Mouse (Mus musculus) lung, embryonic 14.5 days (tissue): ENCODE measurements around the gene Mertk. TPM values are rescaled to one million over a fixed set of nuclear protein-coding genes. Genes with fewer than 3 reads are reported as not detected.

ENCODE experiments used
- ATAC-seq: fragments of 200-750 bp; cut with Nextera tagmentation; 2 replicates; pipeline ENCODE4 v1.8.0; 2017; ENCODE audit warnings: mild to moderate bottlenecking, moderate TSS enrichment, moderate library complexity; ENCODE audit not compliant: insufficient read depth
- DNase-seq: peaks from one replicate; pipeline ENCODE4 v3.0.0-alpha.2; 2015
- H3K27ac ChIP-seq: fragments of 300-500 bp; sonication (generic); 2 replicates; pipeline ENCODE4 v1.5.1; 2014; ENCODE audit warnings: low read depth, mild to moderate bottlenecking, moderate library complexity
- H3K27me3 ChIP-seq: fragments of 300-500 bp; sonication (generic); 2 replicates; pipeline ENCODE4 v1.6.1; 2014; ENCODE audit warnings: low read length, control low read depth; ENCODE audit not compliant: insufficient read depth
- H3K36me3 ChIP-seq: fragments of 300-500 bp; sonication (generic); 2 replicates; pipeline ENCODE4 v1.6.1; 2014; ENCODE audit warnings: control low read depth; ENCODE audit not compliant: insufficient read depth
- H3K4me1 ChIP-seq: fragments of 300-500 bp; sonication (generic); 2 replicates; pipeline ENCODE4 v1.6.1; 2014; ENCODE audit warnings: antibody characterized with exemption, control low read depth; ENCODE audit not compliant: insufficient read depth
- H3K4me2 ChIP-seq: fragments of 300-500 bp; sonication (generic); 2 replicates; pipeline ENCODE4 v1.6.1; 2014; ENCODE audit warnings: mild to moderate bottlenecking
- H3K4me3 ChIP-seq: fragments of 300-500 bp; sonication (generic); 2 replicates; pipeline ENCODE4 v1.5.1; 2014; ENCODE audit warnings: low read depth, low read length
- H3K9ac ChIP-seq: fragments of 300-500 bp; sonication (generic); 2 replicates; pipeline ENCODE4 v1.6.1; 2014
- H3K9me3 ChIP-seq: fragments of 300-500 bp; sonication (generic); 2 replicates; pipeline ENCODE4 v1.6.1; 2016; ENCODE audit warnings: low read depth, low read length, control low read depth
- CTCF ChIP-seq: IDR thresholded peaks from 2 replicates; pipeline ENCODE4 v1.5.1; 2016; ENCODE audit warnings: antibody characterized with exemption, low read depth
- WGBS: fragments of 180-500 bp; shearing (Covaris S2); extraction: QIAGEN DNeasy Blood & Tissue Kit; methylation state at CpG from one replicate; pipeline ENCODE4 v1.1.7; 2014; 5-methylcytosine and 5-hydroxymethylcytosine counted together
- polyA plus RNA-seq: library from polyadenylated mRNA; unstranded; fragments of >200 nt; fragmentation: Nextera tagmentation; extraction: Ambion mirVana; gene quantifications from 2 replicates; pipeline ENCODE4 v1.2.1, GENCODE M21; 2014

Gene Mertk
- polyA plus RNA-seq, 1 experiment from 2014 or later: 4.5 TPM

GRCm38 (mm10) chr2:128786341-128786740, 87.6 kb downstream of the Mertk start:
- H3K4me1 ChIP-seq: no peaks in the 10 kb centered on the region
- WGBS: 74% methylated on average over 5 of the region's 5 CpGs
- DNase-seq (no peak), ATAC-seq (no peak)
- H3K4me2 ChIP-seq: no peak overlapping the region
- no peaks in the 10 kb centered on the region for H3K9me3 ChIP-seq
- H3K4me3 ChIP-seq: no peak overlapping the region
- no peak overlapping the region for H3K9ac ChIP-seq
- TF ChIP-seq CTCF: no peak
- no peak overlapping the region for H3K27ac ChIP-seq
- H3K36me3 ChIP-seq: no peaks in the 10 kb centered on the region
- H3K27me3 ChIP-seq: no peaks in the 10 kb centered on the region

- no peak for DNase-seq
- no peaks in the 10 kb centered on the region for H3K9me3 ChIP-seq
- 60% methylated on average over 1 of the region's 1 CpGs for WGBS
- ATAC-seq: no peak
- H3K36me3 ChIP-seq: no peaks in the 10 kb centered on the region
- H3K27ac ChIP-seq: no peak overlapping the region
- TF ChIP-seq CTCF: no peak
- no peak overlapping the region for H3K9ac ChIP-seq
- H3K4me3 ChIP-seq: no peak overlapping the region
- no peaks in the 10 kb centered on the region for H3K4me1 ChIP-seq
- H3K4me2 ChIP-seq: no peak overlapping the region
- no peaks in the 10 kb centered on the region for H3K27me3 ChIP-seq
Measured at GRCm38 (mm10) chr2:128786795-128787194, 88.0 kb downstream of the Mertk start.

DNA sequence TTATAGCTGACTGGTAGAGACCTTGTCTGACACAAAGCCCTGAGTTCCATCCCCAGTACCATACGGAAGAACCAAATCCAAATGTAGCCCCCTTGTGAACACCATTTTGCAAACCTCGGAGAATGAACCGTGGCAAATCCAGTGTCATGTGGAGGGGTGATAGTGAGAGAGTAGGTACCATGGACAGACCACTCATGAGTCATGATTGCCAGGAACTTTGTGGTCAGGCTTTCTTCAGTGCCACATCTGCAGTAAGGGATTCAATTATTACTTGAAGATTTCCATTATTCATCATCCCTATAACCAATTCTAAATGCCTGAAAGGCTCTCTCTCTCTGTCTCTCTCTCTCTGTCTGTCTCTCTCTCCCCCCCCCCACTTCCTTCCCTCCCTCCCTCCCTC, 89.0 kb downstream of the Mertk start:
- Histone ChIP-seq H3K4me3 (no peak overlapping the region), H3K9ac (no peak overlapping the region), H3K36me3 (no peaks in the 10 kb centered on the region), H3K4me2 (no peak overlapping the region), H3K4me1 (no peaks in the 10 kb centered on the region), H3K27me3 (no peaks in the 10 kb centered on the region), H3K27ac (no peak overlapping the region), H3K9me3 (no peaks in the 10 kb centered on the region)
- no peak for ATAC-seq
- TF ChIP-seq CTCF: no peak
- no peak for DNase-seq
- WGBS: 80% methylated on average over 3 of the region's 3 CpGs

- no peak for ATAC-seq
- no peaks in the 10 kb centered on the region for H3K36me3 ChIP-seq
- H3K9ac ChIP-seq: no peak overlapping the region
- H3K27me3 ChIP-seq: no peaks in the 10 kb centered on the region
- no peak overlapping the region for H3K27ac ChIP-seq
- H3K4me3 ChIP-seq: no peak overlapping the region
- H3K4me2 ChIP-seq: no peak overlapping the region
- DNase-seq: no peak
- no peaks in the 10 kb centered on the region for H3K4me1 ChIP-seq
- no peaks in the 10 kb centered on the region for H3K9me3 ChIP-seq
- TF ChIP-seq CTCF: no peak
- WGBS: 77% methylated on average over 11 of the region's 11 CpGs
Measured at GRCm38 (mm10) chr2:128790875-128791614, 92.3 kb downstream of the Mertk start.

DNA sequence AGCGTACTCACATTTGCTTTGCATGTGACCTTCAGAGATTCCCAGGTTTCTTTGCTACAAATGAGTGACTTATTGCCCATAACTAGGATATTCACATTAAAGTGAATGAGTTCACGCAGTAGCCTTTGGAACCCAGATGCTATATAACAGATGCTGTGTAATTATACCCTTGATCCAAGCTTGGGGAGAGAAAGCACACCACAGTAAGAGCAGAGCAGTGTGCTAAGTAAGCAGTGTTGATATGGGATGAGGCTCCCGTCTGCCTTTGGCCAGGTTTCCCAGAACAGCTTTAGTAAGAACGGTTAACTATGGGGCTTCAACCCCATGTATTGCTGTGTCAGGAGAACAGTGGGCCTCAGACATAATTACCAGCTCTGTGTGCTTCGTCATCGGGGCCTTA, 95.2 kb downstream of the Mertk start:
- no peaks in the 10 kb centered on the region for H3K27me3 ChIP-seq
- ATAC-seq (no peak), DNase-seq (no peak)
- H3K4me2 ChIP-seq: no peak overlapping the region
- H3K9ac ChIP-seq: no peak overlapping the region
- H3K4me3 ChIP-seq: no peak overlapping the region
- no peaks in the 10 kb centered on the region for H3K4me1 ChIP-seq
- TF ChIP-seq CTCF: no peak
- no peaks in the 10 kb centered on the region for H3K36me3 ChIP-seq
- H3K9me3 ChIP-seq: no peaks in the 10 kb centered on the region
- H3K27ac ChIP-seq: no peak overlapping the region
- WGBS: 85% methylated on average over 6 of the region's 6 CpGs

GRCm38 (mm10) chr2:128796463-128796862, 97.7 kb downstream of the Mertk start:
- no peak overlapping the region for H3K27ac ChIP-seq
- no peak for ATAC-seq
- no peak for TF ChIP-seq CTCF
- H3K9ac ChIP-seq: no peak overlapping the region
- H3K4me1 ChIP-seq: no peaks in the 10 kb centered on the region
- H3K4me3 ChIP-seq: no peak overlapping the region
- 72% methylated on average over 6 of the region's 6 CpGs for WGBS
- H3K9me3 ChIP-seq: no peaks in the 10 kb centered on the region
- H3K36me3 ChIP-seq: peaks cover 7% of the 10 kb centered on the region; the same call in 1 of the 2 replicates
- no peak overlapping the region for H3K4me2 ChIP-seq
- DNase-seq: no peak
- H3K27me3 ChIP-seq: no peaks in the 10 kb centered on the region

GRCm38 (mm10) chr2:128803441-128803840, 104.7 kb downstream of the Mertk start:
- Histone ChIP-seq H3K4me2 (no peak overlapping the region), H3K4me1 (no peaks in the 10 kb centered on the region), H3K36me3 (peaks cover 15% of the 10 kb centered on the region; the same call in 1 of the 2 replicates), H3K27me3 (no peaks in the 10 kb centered on the region), H3K9ac (no peak overlapping the region), H3K4me3 (no peak overlapping the region), H3K27ac (no peak overlapping the region), H3K9me3 (no peaks in the 10 kb centered on the region)
- TF ChIP-seq CTCF: no peak
- no peak for DNase-seq
- 79% methylated on average over 4 of the region's 4 CpGs for WGBS
- no peak for ATAC-seq
